Mouse (Mus musculus) ES-Bruce4 (cell line): ENCODE results near the gene Lamtor3.

Experiments
- CTCF ChIP-seq: IDR thresholded peaks from one replicate; pipeline ENCODE4 v1.8.1; 2011; ENCODE audit warnings: low read depth, low read length
- EP300 ChIP-seq: IDR thresholded peaks from 2 replicates; pipeline ENCODE4 v1.6.1; 2011; ENCODE audit warnings: low read depth, low read length; ENCODE audit not compliant: insufficient read depth

GRCm38 (mm10) chr3:137880109-137880748 is 38.1 kb upstream of the Lamtor3 start:
- TF ChIP-seq CTCF = no peak
- no peak for TF ChIP-seq EP300
